Comparison of ENCODE assay signal across 14 mouse cellular contexts in the genomic region with DNA sequence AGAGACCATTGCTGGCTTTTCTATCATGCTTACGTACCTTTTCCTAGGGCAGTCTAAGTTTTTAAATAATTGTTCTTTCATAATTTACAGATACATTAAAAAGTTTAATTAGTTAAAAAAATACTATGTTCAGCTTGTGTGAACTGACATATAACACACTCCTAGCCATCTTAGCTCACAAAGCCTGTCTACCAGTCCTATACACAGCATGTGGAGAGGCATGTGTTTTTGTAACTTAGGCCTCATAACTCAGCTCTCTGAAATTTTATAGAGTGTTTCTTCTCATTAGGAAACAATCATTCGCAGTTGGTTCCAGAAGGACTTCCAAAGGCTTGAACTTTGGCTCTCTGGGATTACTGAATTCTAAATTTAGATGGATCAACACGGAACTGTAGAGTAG.
"Had no signal": no experiment of that assay in that cellular context is flagged by ENCODE, and none has a peak within 500 bp of the region (broad histone marks: within the 10 kb centered on the region; RNA-seq: fewer than 3 reads in every experiment).

No protein-coding gene starts in this region.

- DNase-seq: kidney, adult 8-10 months; kidney, postnatal 4 days; left cerebral cortex, postnatal 4 days; liver; lung, adult 18-20 months; lung, postnatal 4 days; midbrain, embryonic 14.5 days; thymus, adult 18-20 months; thymus, postnatal 14 days had no signal

- H3K4me2 ChIP-seq: liver, embryonic 12.5 days; liver, embryonic 15.5 days; midbrain, embryonic 11.5 days had no signal

- H3K27me3 ChIP-seq: liver, embryonic 12.5 days; liver, embryonic 15.5 days had no signal

- H3K9ac ChIP-seq: liver, embryonic 12.5 days; liver, embryonic 15.5 days had no signal

- H3K4me1 ChIP-seq: liver, embryonic 12.5 days; liver, embryonic 15.5 days had no signal

- ATAC-seq: inflammation-experienced regulatory T-cells, adult 6 months; intestine, embryonic 16.5 days; liver, embryonic 12.5 days had no signal

- H3K9me3 ChIP-seq: liver, embryonic 12.5 days; liver, embryonic 15.5 days had no signal

- H3K4me3 ChIP-seq: liver, embryonic 12.5 days; liver, embryonic 15.5 days had no signal

- H3K27ac ChIP-seq: liver, embryonic 12.5 days; liver, embryonic 15.5 days had no signal

- H3K36me3 ChIP-seq: liver, embryonic 12.5 days; liver, embryonic 15.5 days had no signal
